Mouse (Mus musculus) midbrain, embryonic 12.5 days (tissue): ENCODE results near the gene Ip6k1. TPM values are rescaled to one million over a fixed set of nuclear protein-coding genes. Genes with fewer than 3 reads are reported as not detected.
"Not testable (repeated sequence)": the region's sequence is repeated elsewhere in the genome, so short reads cannot be mapped to it uniquely, and the experiment has no call there.

ENCODE experiments used
- ATAC-seq: fragments of 200-750 bp; cut with Nextera tagmentation; 2 replicates; pipeline ENCODE4 v1.8.0; 2017; ENCODE audit warnings: low read depth, moderate TSS enrichment, moderate library complexity; ENCODE audit not compliant: low FRiP score
- H3K27ac ChIP-seq: fragments of 300-500 bp; sonication (generic); replicated peaks from 2 replicates; pipeline ENCODE4 v1.5.1; 2016; ENCODE audit warnings: mild to moderate bottlenecking
- H3K27me3 ChIP-seq: fragments of 300-500 bp; sonication (generic); 2 replicates; pipeline ENCODE4 v1.6.1; 2016; ENCODE audit warnings: mild to moderate bottlenecking
- H3K36me3 ChIP-seq: fragments of 300-500 bp; sonication (generic); 2 replicates; pipeline ENCODE4 v1.6.1; 2016
- H3K4me1 ChIP-seq: fragments of 300-500 bp; sonication (generic); 2 replicates; pipeline ENCODE4 v1.6.1; 2016
- H3K4me2 ChIP-seq: fragments of 300-500 bp; sonication (generic); replicated peaks from 2 replicates; pipeline ENCODE4 v1.6.1; 2016; ENCODE audit warnings: mild to moderate bottlenecking, moderate library complexity
- H3K4me3 ChIP-seq: fragments of 300-500 bp; sonication (generic); 2 replicates; pipeline ENCODE4 v1.5.1; 2016; ENCODE audit warnings: mild to moderate bottlenecking
- H3K9ac ChIP-seq: fragments of 300-500 bp; sonication (generic); replicated peaks from 2 replicates; pipeline ENCODE4 v1.6.1; 2016; ENCODE audit warnings: mild to moderate bottlenecking, moderate library complexity
- H3K9me3 ChIP-seq: fragments of 300-500 bp; sonication (generic); 2 replicates; pipeline ENCODE4 v1.6.1; 2016; ENCODE audit warnings: mild to moderate bottlenecking
- WGBS: fragments of 180-500 bp; shearing (Covaris S2); methylation state at CpG from one replicate; pipeline ENCODE4 v1.1.7; 2016; 5-methylcytosine and 5-hydroxymethylcytosine counted together
- polyA plus RNA-seq: library from polyadenylated mRNA; unstranded; fragments of >200 nt; fragmentation: Nextera tagmentation; extraction: Ambion mirVana; gene quantifications from 2 replicates; pipeline ENCODE4 v1.2.1, GENCODE M21; 2016

Ip6k1 gene
- polyA plus RNA-seq, 1 experiment from 2014 or later, result 94.2 TPM

DNA sequence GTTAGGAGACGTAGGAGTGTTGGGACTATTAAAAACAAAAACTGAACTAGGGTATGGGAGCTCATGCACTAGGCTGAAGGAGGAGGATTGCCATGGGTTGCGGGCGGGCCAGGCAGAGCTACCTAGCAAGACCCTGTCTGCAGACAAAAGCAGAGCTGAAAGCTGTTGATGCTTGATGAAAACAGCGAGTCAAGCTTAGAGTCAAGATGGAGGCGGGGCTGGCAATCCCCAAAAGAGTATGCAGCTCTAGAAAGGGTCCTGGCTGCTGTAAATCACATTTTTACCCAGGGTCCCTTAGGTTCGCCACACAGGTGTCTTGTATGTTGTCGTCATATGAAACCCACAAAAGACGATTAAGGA lies 1.2 kb downstream of the Ip6k1 start:
- peaks cover 28% of the 10 kb centered on the region for H3K4me1 ChIP-seq
- H3K4me3 ChIP-seq, result peak overlapping the region; percentile 96
- H3K27me3 ChIP-seq, result no peaks in the 10 kb centered on the region
- peak overlapping the region; percentile 94 for H3K9ac ChIP-seq
- WGBS, result 20% methylated on average over 8 of the region's 8 CpGs
- peak overlapping the region; percentile 92 for H3K27ac ChIP-seq
- no peak for ATAC-seq
- peak overlapping the region; percentile 86 for H3K4me2 ChIP-seq
- H3K9me3 ChIP-seq, result no peaks in the 10 kb centered on the region
- H3K36me3 ChIP-seq, result no peaks in the 10 kb centered on the region

GRCm38 (mm10) chr9:108008041-108008440 lies 5.7 kb downstream of the Ip6k1 start:
- no peaks in the 10 kb centered on the region for H3K9me3 ChIP-seq
- no peak overlapping the region for H3K4me3 ChIP-seq
- H3K9ac ChIP-seq, result no peak overlapping the region
- no peak overlapping the region for H3K27ac ChIP-seq
- no peak overlapping the region for H3K4me2 ChIP-seq
- ATAC-seq, result no peak
- H3K36me3 ChIP-seq, result peaks cover 8% of the 10 kb centered on the region; the same call in 1 of the 2 replicates
- H3K27me3 ChIP-seq, result no peaks in the 10 kb centered on the region
- H3K4me1 ChIP-seq, result peaks cover 22% of the 10 kb centered on the region
- 95% methylated on average over 5 of the region's 5 CpGs for whole genome bisulfite sequencing

DNA sequence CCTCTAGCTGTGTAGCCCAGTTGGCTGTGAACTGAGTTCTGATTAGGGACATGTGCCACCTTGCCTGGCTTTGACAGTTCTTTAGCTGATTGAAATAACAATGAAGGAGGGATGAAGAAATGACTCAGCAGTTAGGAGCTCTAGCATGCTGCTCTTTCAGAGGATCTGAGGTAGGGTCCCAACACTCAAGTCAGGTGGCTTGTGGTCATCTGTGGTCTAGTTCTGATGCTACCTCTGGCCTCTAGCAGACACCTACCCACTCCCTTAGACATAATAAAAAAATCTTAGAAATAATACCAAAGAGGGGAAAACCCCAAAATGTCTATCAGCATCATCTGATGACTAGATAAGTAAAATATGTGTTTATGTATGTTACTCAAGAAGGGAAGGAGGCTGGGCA lies 8.1 kb downstream of the Ip6k1 start:
- ATAC-seq, result no peak
- no peaks in the 10 kb centered on the region for H3K9me3 ChIP-seq
- H3K9ac ChIP-seq, result no peak overlapping the region
- H3K36me3 ChIP-seq, result peaks cover 8% of the 10 kb centered on the region; the same call in 1 of the 2 replicates
- H3K4me1 ChIP-seq, result 0 out of 2 replicates have a peak, but pooled peaks cover under 1% of the 10 kb centered on the region
- H3K27ac ChIP-seq, result no peak overlapping the region
- no peaks in the 10 kb centered on the region for H3K27me3 ChIP-seq
- no peak overlapping the region for H3K4me2 ChIP-seq
- no peak overlapping the region for H3K4me3 ChIP-seq

DNA sequence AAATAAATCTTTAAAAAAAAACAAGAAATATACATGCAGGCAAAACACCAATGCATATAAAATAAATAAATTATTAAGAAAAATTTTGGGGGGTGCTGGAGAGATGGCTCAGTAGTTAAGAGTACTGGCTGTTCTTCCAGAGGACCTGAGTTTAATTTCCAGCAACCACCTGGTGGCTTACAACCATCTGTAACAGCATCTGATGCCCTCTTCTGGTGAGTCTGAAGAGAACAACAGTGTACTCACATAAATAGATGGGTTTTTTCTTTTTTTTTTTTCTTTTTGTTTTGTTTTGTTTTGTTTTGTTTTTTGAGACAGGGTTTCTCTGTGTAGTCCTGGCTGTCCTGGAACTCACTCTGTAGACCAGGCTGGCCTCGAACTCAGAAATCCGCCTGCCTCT lies 11.3 kb downstream of the Ip6k1 start:
- peaks cover 18% of the 10 kb centered on the region; the same call in 1 of the 2 replicates for H3K36me3 ChIP-seq
- ATAC-seq, H3K4me3 ChIP-seq, H3K27me3 ChIP-seq, H3K27ac ChIP-seq, H3K4me1 ChIP-seq, H3K9ac ChIP-seq, H3K9me3 ChIP-seq, H3K4me2 ChIP-seq: not testable (repeated sequence)
- WGBS, result 96% methylated on average over 2 of the region's 2 CpGs

DNA sequence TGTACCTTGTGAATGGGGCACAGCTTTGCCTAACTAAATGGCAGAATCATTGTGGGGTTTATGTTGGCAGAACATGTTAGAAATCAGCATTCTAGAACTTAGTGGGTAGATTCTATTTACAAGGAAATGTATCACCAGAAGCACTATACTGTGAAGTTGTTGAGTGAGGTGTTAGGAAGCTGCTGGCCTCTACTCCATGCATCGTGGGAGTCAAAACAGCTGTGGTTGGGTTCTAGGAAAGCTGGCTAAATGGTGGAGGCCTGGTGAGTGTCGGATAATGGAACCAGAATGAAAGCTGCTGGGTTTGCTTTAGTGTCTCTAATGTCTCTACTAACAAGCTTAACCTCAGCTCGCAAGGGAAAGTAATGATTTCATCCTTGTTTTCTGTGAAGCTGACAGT lies 14.8 kb downstream of the Ip6k1 start:
- WGBS, result 89% methylated on average over 3 of the region's 3 CpGs
- ATAC-seq, result no peak

DNA sequence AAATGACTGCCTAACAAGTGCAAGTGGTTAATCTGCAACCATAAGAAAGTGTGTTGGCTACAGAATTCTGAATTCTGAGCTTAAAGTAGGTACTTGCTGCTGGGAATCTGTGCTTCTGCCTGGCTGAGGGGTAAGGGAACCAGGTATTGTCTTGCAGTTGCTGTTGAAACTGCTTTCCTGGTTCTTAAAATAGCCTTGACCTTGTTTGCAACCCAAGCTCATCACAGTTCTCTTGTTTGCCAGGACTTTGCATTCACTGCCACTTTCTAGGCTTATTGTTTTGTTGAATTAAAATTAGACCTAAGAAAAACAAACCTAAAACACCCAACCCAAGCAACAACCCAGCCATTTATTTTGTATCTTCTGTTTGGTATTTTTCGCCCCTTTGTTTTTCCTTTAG lies 18.4 kb downstream of the Ip6k1 start:
- no peaks in the 10 kb centered on the region for H3K4me1 ChIP-seq
- no peak overlapping the region for H3K4me2 ChIP-seq
- H3K9me3 ChIP-seq, result no peaks in the 10 kb centered on the region
- WGBS, result 100% methylated on average over 1 of the region's 1 CpGs
- no peak overlapping the region for H3K9ac ChIP-seq
- ATAC-seq, result no peak
- no peak overlapping the region for H3K27ac ChIP-seq
- no peak overlapping the region for H3K4me3 ChIP-seq
- H3K36me3 ChIP-seq, result peaks cover 27% of the 10 kb centered on the region
- H3K27me3 ChIP-seq, result no peaks in the 10 kb centered on the region

More for the DNA sequence above, 14.8 kb downstream of the Ip6k1 start:
- Histone ChIP-seq H3K4me2 (no peak overlapping the region), H3K27ac (no peak overlapping the region), H3K4me1 (no peaks in the 10 kb centered on the region), H3K4me3 (no peak overlapping the region), H3K9ac (no peak overlapping the region), H3K27me3 (no peaks in the 10 kb centered on the region), H3K36me3 (peaks cover 18% of the 10 kb centered on the region; the same call in 1 of the 2 replicates), H3K9me3 (no peaks in the 10 kb centered on the region)

DNA sequence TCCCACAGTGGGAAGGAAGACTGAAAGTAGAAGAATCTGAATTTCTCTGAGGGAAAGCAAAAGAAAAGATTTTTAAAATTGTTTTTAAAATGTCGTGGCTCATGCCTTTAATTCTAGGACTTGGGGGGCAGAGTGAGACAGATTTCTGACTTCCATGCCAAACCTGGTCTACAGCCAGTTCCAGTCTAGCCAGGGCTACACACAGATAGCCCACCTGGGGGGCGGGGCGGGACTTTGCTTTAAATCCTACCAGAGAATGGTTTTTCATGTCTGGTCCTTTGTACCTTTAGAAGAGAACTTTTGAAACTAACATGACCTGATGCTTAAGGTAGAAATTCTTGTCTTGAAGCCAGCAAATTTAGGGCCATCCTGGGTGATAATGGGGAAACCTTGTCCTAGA lies 20.9 kb downstream of the Ip6k1 start:
- Histone ChIP-seq H3K9me3 (no peaks in the 10 kb centered on the region), H3K4me3 (no peak overlapping the region), H3K27ac (no peak overlapping the region), H3K36me3 (peaks cover 37% of the 10 kb centered on the region), H3K4me1 (no peaks in the 10 kb centered on the region), H3K27me3 (no peaks in the 10 kb centered on the region), H3K4me2 (no peak overlapping the region), H3K9ac (no peak overlapping the region)
- no peak for ATAC-seq
- WGBS, result 92% methylated on average over 3 of the region's 3 CpGs

- H3K9ac ChIP-seq, result no peak overlapping the region
- no peaks in the 10 kb centered on the region for H3K4me1 ChIP-seq
- no peaks in the 10 kb centered on the region for H3K9me3 ChIP-seq
- no peak for ATAC-seq
- 90% methylated on average over 3 of the region's 3 CpGs for WGBS
- no peak overlapping the region for H3K4me3 ChIP-seq
- H3K27me3 ChIP-seq, result no peaks in the 10 kb centered on the region
- H3K4me2 ChIP-seq, result no peak overlapping the region
- H3K36me3 ChIP-seq, result peaks cover 49% of the 10 kb centered on the region
- H3K27ac ChIP-seq, result no peak overlapping the region
Observed at GRCm38 (mm10) chr9:108026584-108026983, 24.3 kb downstream of the Ip6k1 start.

DNA sequence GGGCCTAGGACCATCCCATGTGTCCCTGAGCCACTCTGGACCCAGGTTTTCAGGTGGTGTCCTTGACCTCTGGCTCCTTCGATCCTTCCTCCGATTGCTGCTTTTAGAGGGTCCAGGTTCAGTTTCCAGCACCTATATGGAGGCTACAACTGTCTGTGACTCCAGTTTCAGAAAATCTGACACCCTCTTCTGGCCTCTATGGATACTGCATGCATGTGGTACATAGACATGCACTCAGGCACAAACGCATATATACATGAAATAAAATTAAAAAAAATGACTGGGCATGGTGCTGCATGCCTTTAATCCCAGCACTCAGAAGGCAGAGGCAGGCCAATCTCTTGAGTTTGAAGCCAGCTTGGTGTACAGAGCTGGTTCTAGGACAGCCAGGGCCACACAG lies 25.6 kb downstream of the Ip6k1 start:
- no peak for ATAC-seq
- H3K36me3 ChIP-seq, result peaks cover 61% of the 10 kb centered on the region

GRCm38 (mm10) chr9:108032126-108032525 lies 29.8 kb downstream of the Ip6k1 start:
- H3K36me3 ChIP-seq, result peaks cover 66% of the 10 kb centered on the region
- WGBS, result 91% methylated on average over 5 of the region's 5 CpGs

More for the DNA sequence above, 25.6 kb downstream of the Ip6k1 start:
- Histone ChIP-seq H3K4me1 (no peaks in the 10 kb centered on the region), H3K27ac (no peak overlapping the region), H3K9ac (no peak overlapping the region), H3K4me2 (no peak overlapping the region), H3K4me3 (no peak overlapping the region), H3K27me3 (no peaks in the 10 kb centered on the region), H3K9me3 (no peaks in the 10 kb centered on the region)
- 98% methylated on average over 3 of the region's 3 CpGs for WGBS

DNA sequence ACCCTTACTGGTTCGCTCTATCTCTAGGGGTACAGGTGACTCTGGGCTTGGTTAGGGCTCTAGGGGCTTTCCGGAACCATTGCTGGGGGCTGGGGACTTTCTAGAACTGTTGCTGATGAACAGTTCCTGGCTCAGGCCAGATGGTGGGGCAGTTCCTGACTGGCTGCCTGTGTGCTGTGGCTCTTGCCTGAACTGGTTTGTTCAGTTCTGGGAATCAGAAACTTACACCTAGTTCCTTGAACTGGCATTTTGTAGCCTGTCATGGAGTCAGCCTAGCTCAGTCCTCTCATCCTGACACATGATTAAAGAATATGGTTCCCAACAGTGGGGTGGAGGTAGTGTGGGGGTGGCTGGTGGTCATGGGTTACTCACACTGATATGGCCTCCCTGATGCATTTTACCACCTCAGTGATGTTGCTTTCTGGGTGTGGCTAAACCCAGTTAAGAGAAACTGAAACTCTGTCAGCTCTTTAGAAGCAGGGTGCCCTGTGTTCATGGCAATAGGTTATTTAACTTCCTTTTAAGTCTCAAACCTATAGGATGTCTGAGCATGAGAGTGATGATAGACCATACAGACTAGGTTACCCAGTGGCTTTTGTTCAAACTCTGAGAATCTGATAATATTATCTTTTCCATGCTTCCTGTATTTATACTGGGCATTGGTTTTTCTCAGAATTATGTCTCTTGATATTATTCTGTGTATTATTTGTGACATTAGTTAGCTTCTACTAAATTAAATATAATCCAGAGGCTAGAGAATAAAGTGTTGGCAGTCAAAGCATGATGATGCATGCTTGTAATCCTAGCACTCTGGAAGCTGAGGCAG lies 33.2 kb downstream of the Ip6k1 start:
- H3K27ac ChIP-seq, result no peak overlapping the region
- no peak overlapping the region for H3K9ac ChIP-seq
- H3K4me1 ChIP-seq, result no peaks in the 10 kb centered on the region
- no peaks in the 10 kb centered on the region for H3K27me3 ChIP-seq
- no peaks in the 10 kb centered on the region for H3K9me3 ChIP-seq
- 98% methylated on average over 2 of the region's 2 CpGs for WGBS
- no peak overlapping the region for H3K4me3 ChIP-seq
- H3K4me2 ChIP-seq, result no peak overlapping the region
- peaks cover 68% of the 10 kb centered on the region for H3K36me3 ChIP-seq
- no peak for ATAC-seq

More at GRCm38 (mm10) chr9:108032126-108032525, 29.8 kb downstream of the Ip6k1 start:
- H3K27me3 ChIP-seq, result no peaks in the 10 kb centered on the region
- H3K27ac ChIP-seq, result no peak overlapping the region
- ATAC-seq, result no peak
- H3K9ac ChIP-seq, result no peak overlapping the region
- no peaks in the 10 kb centered on the region for H3K9me3 ChIP-seq
- no peak overlapping the region for H3K4me3 ChIP-seq
- H3K4me1 ChIP-seq, result no peaks in the 10 kb centered on the region
- H3K4me2 ChIP-seq, result no peak overlapping the region

- Histone ChIP-seq H3K4me1 (peaks cover 17% of the 10 kb centered on the region), H3K9me3 (no peaks in the 10 kb centered on the region), H3K27ac (no peak overlapping the region), H3K36me3 (peaks cover 61% of the 10 kb centered on the region), H3K9ac (no peak overlapping the region), H3K4me3 (no peak overlapping the region), H3K4me2 (no peak overlapping the region), H3K27me3 (no peaks in the 10 kb centered on the region)
- WGBS, result 98% methylated on average over 8 of the region's 8 CpGs
- ATAC-seq, result no peak
Observed at GRCm38 (mm10) chr9:108044751-108045492, 42.6 kb downstream of the Ip6k1 start.
